ENCODE assay signal across 13 mouse cellular contexts in genomic region chr10:111460381-111460780, GRCm38 (mm10). TPM values are rescaled to one million over a fixed set of nuclear protein-coding genes. Genes with fewer than 3 reads are reported as not detected.
DNase-seq lines count a peak whose midpoint lies in the region; ATAC-seq and TF ChIP-seq lines count a peak whose summit lies in the region.
"Had no signal": no experiment of that assay in that cellular context is flagged by ENCODE, and none has a peak within 500 bp of the region (broad histone marks: within the 10 kb centered on the region; RNA-seq: fewer than 3 reads in every experiment).

No protein-coding gene starts in this region.

- peaks cover 21% of the 10 kb centered on the region for H3K4me1 ChIP-seq in forebrain, embryonic 12.5 days
- no peaks in the 10 kb centered on the region; the same call in 1 of the 2 replicates for H3K4me1 ChIP-seq in forebrain, embryonic 15.5 days
- H3K4me1 ChIP-seq in lung, embryonic 14.5 days (ENCODE audit: insufficient read depth): no peaks in the 10 kb centered on the region
- peaks cover 7% of the 10 kb centered on the region for H3K4me1 ChIP-seq in liver, embryonic 12.5 days

- ATAC-seq in forebrain, embryonic 12.5 days (ENCODE audit: low FRiP score): peak; percentile 53; the same call in 1 of the 2 replicates
- ATAC-seq in forebrain, embryonic 15.5 days (replicated peaks): no peak
- peak; percentile 28; the same call in 1 of the 2 replicates for ATAC-seq in lung, embryonic 14.5 days (ENCODE audit: insufficient read depth)
- no peak for ATAC-seq in liver, embryonic 12.5 days

- peak; percentile 24 for DNase-seq in thymus, postnatal 0 days (ENCODE audit: low spot score)
- no peak for DNase-seq in thymus, adult 18-20 months
- no peak for DNase-seq in lung, embryonic 14.5 days
- peak; percentile 69 for DNase-seq in retina, embryonic 14.5 days (ENCODE audit: low spot score)
- DNase-seq in cerebellum, adult 18-20 months: no peak
- DNase-seq: adrenal gland, adult 8-10 months; cerebellum, adult 9-10 months; kidney, postnatal 10 days had no signal

- no peaks in the 10 kb centered on the region for H3K9me3 ChIP-seq in forebrain, embryonic 12.5 days
- no peaks in the 10 kb centered on the region for H3K9me3 ChIP-seq in forebrain, embryonic 15.5 days
- H3K9me3 ChIP-seq in lung, embryonic 14.5 days (ENCODE audit: low read depth, low read length): no peaks in the 10 kb centered on the region
- H3K9me3 ChIP-seq in liver, embryonic 12.5 days (replicated peaks): no peaks in the 10 kb centered on the region
- H3K9me3 ChIP-seq: G1E had no signal

- TF ChIP-seq CTCF in lung, embryonic 14.5 days (IDR thresholded peaks at IDR 0.05; ENCODE audit: low read depth): no peak

- no peak overlapping the region for H3K4me2 ChIP-seq in forebrain, embryonic 12.5 days
- no peak overlapping the region for H3K4me2 ChIP-seq in forebrain, embryonic 15.5 days (replicated peaks)
- no peak overlapping the region for H3K4me2 ChIP-seq in lung, embryonic 14.5 days
- no peak overlapping the region for H3K4me2 ChIP-seq in liver, embryonic 12.5 days

- no peak overlapping the region for H3K9ac ChIP-seq in forebrain, embryonic 12.5 days
- no peak overlapping the region for H3K9ac ChIP-seq in forebrain, embryonic 15.5 days (replicated peaks)
- H3K9ac ChIP-seq in lung, embryonic 14.5 days: no peak overlapping the region
- no peak overlapping the region for H3K9ac ChIP-seq in liver, embryonic 12.5 days

- 3% methylated on average over 4 of the region's 4 CpGs for WGBS in forebrain, embryonic 12.5 days
- WGBS in forebrain, embryonic 15.5 days: 3% methylated on average over 4 of the region's 4 CpGs
- 17% methylated on average over 4 of the region's 4 CpGs for WGBS in lung, embryonic 14.5 days
- WGBS in liver, embryonic 12.5 days (ENCODE audit: insufficient replicate concordance): 51% methylated on average over 4 of the region's 4 CpGs

- no peaks in the 10 kb centered on the region for H3K36me3 ChIP-seq in forebrain, embryonic 12.5 days (replicated peaks)
- no peaks in the 10 kb centered on the region for H3K36me3 ChIP-seq in forebrain, embryonic 15.5 days
- H3K36me3 ChIP-seq in lung, embryonic 14.5 days (ENCODE audit: insufficient read depth): no peaks in the 10 kb centered on the region
- H3K36me3 ChIP-seq in liver, embryonic 12.5 days: no peaks in the 10 kb centered on the region
- H3K36me3 ChIP-seq: G1E had no signal

- H3K4me3 ChIP-seq in forebrain, embryonic 12.5 days (replicated peaks): no peak overlapping the region
- H3K4me3 ChIP-seq in forebrain, embryonic 15.5 days: no peak overlapping the region
- no peak overlapping the region for H3K4me3 ChIP-seq in lung, embryonic 14.5 days (ENCODE audit: low read depth, low read length)
- no peak overlapping the region for H3K4me3 ChIP-seq in liver, embryonic 12.5 days

- H3K27me3 ChIP-seq in forebrain, embryonic 12.5 days: no peaks in the 10 kb centered on the region
- no peaks in the 10 kb centered on the region for H3K27me3 ChIP-seq in forebrain, embryonic 15.5 days
- H3K27me3 ChIP-seq in lung, embryonic 14.5 days (ENCODE audit: insufficient read depth, low read length): no peaks in the 10 kb centered on the region
- H3K27me3 ChIP-seq in liver, embryonic 12.5 days (replicated peaks): no peaks in the 10 kb centered on the region

- no peak overlapping the region for H3K27ac ChIP-seq in forebrain, embryonic 12.5 days
- H3K27ac ChIP-seq in forebrain, embryonic 15.5 days (replicated peaks): no peak overlapping the region
- no peak overlapping the region for H3K27ac ChIP-seq in lung, embryonic 14.5 days (ENCODE audit: low read depth)
- no peak overlapping the region for H3K27ac ChIP-seq in liver, embryonic 12.5 days
- H3K27ac ChIP-seq: macrophage had no signal

RNA-seq across cellular contexts. Expression of gene Nap1l1, which starts 12.6 kb away (rescaled TPM):
- 348 and 361 TPM in 2 replicates for polyA plus RNA-seq in forebrain, embryonic 12.5 days (2016; fragmentation: Nextera tagmentation; extraction: Ambion mirVana)
- polyA plus RNA-seq in forebrain, embryonic 15.5 days (2015; fragmentation: Nextera tagmentation; extraction: Ambion mirVana): 210 and 219 TPM in 2 replicates
- 222 and 227 TPM in 2 replicates for polyA plus RNA-seq in thymus, postnatal 0 days (2015; fragmentation: Nextera tagmentation; extraction: Ambion mirVana)
- 301 and 316 TPM in 2 replicates for polyA plus RNA-seq in lung, embryonic 14.5 days (2014; fragmentation: Nextera tagmentation; extraction: Ambion mirVana)
- polyA plus RNA-seq in liver, embryonic 12.5 days (2016; fragmentation: Nextera tagmentation; extraction: Ambion mirVana): 174 and 178 TPM in 2 replicates

RNA-seq across cellular contexts. Expression of gene Phlda1, which starts 45.7 kb away (rescaled TPM):
- polyA plus RNA-seq in forebrain, embryonic 12.5 days (2016; fragmentation: Nextera tagmentation; extraction: Ambion mirVana): 17.8 and 18.0 TPM in 2 replicates
- polyA plus RNA-seq in forebrain, embryonic 15.5 days (2015; fragmentation: Nextera tagmentation; extraction: Ambion mirVana): 23.3 and 24.3 TPM in 2 replicates
- polyA plus RNA-seq in thymus, postnatal 0 days (2015; fragmentation: Nextera tagmentation; extraction: Ambion mirVana): 61.1 and 64.1 TPM in 2 replicates
- polyA plus RNA-seq in lung, embryonic 14.5 days (2014; fragmentation: Nextera tagmentation; extraction: Ambion mirVana): 134 and 137 TPM in 2 replicates
- 6.5 and 7.4 TPM in 2 replicates for polyA plus RNA-seq in liver, embryonic 12.5 days (2016; fragmentation: Nextera tagmentation; extraction: Ambion mirVana)

Comparison
In these comparisons a context has a peak if more than half of its experiments do, and no peak if none do; other contexts are left out.
1. ATAC-seq: peak in forebrain, embryonic 12.5 days (single experiment) and lung, embryonic 14.5 days (single experiment); none in forebrain, embryonic 15.5 days (single experiment) and liver, embryonic 12.5 days (single experiment).
2. DNase-seq: peak in thymus, postnatal 0 days (single experiment) and retina, embryonic 14.5 days (single experiment); none in thymus, adult 18-20 months (0 of 2), lung, embryonic 14.5 days (single experiment) and cerebellum, adult 18-20 months (0 of 2).